Mouse (Mus musculus) gastrocnemius, postnatal 10 days (tissue): ENCODE results near the gene Dmrt3. TPM values are rescaled to one million over a fixed set of nuclear protein-coding genes. Genes with fewer than 3 reads are reported as not detected.
A peak's percentile ranks its signal among the peaks of the same experiment; 100 is the strongest.

Experiments
- DNase-seq: peaks from one replicate; pipeline ENCODE4 v3.0.0; 2021; ENCODE audit warnings: mixed read lengths
- long read RNA-seq, 2 experiments: library from polyadenylated mRNA; stranded (forward); transcript quantifications; one replicate each; pipeline ENCODE4 v2.0.0; 2021
- total RNA-seq, 2 experiments: library from RNA; stranded (reverse); gene quantifications; 2 replicates each; pipeline ENCODE4 v1.2.3; 2021

Gene Dmrt3
- not detected for total RNA-seq
- long read RNA-seq, experiment 1: 0 reads
- long read RNA-seq, experiment 2: 0 reads

GRCm38 (mm10) chr19:25610015-25610410 lies at the start of gene Dmrt3:
Gene Dmrt3 (plus strand): TSS chr19:25610301.
- no peak for DNase-seq

GRCm38 (mm10) chr19:25564430-25564829 lies 45.7 kb upstream of the Dmrt3 start:
- no peak for DNase-seq

GRCm38 (mm10) chr19:25569778-25570177 lies 40.3 kb upstream of the Dmrt3 start:
- no peak for DNase-seq

- no peak for DNase-seq
Observed at GRCm38 (mm10) chr19:25574431-25574830, 35.7 kb upstream of the Dmrt3 start.

- DNase-seq: no peak
Observed at GRCm38 (mm10) chr19:25574981-25575814, 34.9 kb upstream of the Dmrt3 start.

GRCm38 (mm10) chr19:25578358-25578757 lies 31.7 kb upstream of the Dmrt3 start:
- no peak for DNase-seq

GRCm38 (mm10) chr19:25579440-25579839 lies 30.7 kb upstream of the Dmrt3 start:
- no peak for DNase-seq

GRCm38 (mm10) chr19:25597717-25598232 lies 12.3 kb upstream of the Dmrt3 start:
- DNase-seq: no peak

- no peak for DNase-seq
Observed at GRCm38 (mm10) chr19:25598626-25599025, 11.5 kb upstream of the Dmrt3 start.

- DNase-seq: no peak
Observed at GRCm38 (mm10) chr19:25601966-25602365, 8.1 kb upstream of the Dmrt3 start.

- no peak for DNase-seq
Observed at GRCm38 (mm10) chr19:25607461-25608205, 2.5 kb upstream of the Dmrt3 start.

- DNase-seq: no peak
Observed at GRCm38 (mm10) chr19:25608206-25608580, 1.9 kb upstream of the Dmrt3 start.

- no peak for DNase-seq
Observed at GRCm38 (mm10) chr19:25608961-25609850, 895 bp upstream of the Dmrt3 start.

- DNase-seq: peak; percentile 26
Observed at GRCm38 (mm10) chr19:25610411-25611111, 460 bp downstream of the Dmrt3 start.

GRCm38 (mm10) chr19:25611116-25611515 lies 1.0 kb downstream of the Dmrt3 start:
- no peak for DNase-seq

GRCm38 (mm10) chr19:25611876-25612805 lies 2.0 kb downstream of the Dmrt3 start:
- DNase-seq: no peak

- no peak for DNase-seq
Observed at GRCm38 (mm10) chr19:25612806-25613295, 2.8 kb downstream of the Dmrt3 start.

GRCm38 (mm10) chr19:25613476-25614300 lies 3.6 kb downstream of the Dmrt3 start:
- no peak for DNase-seq

GRCm38 (mm10) chr19:25615889-25616288 lies 5.8 kb downstream of the Dmrt3 start:
- DNase-seq: no peak
